Mouse (Mus musculus) heart, postnatal 0 days (tissue): ENCODE measurements around the gene Pmch.

Experiments
- CTCF ChIP-seq: IDR thresholded peaks from 2 replicates; pipeline ENCODE4 v1.5.1; 2016; ENCODE audit warnings: antibody characterized with exemption, control low read depth, low read depth
- EP300 ChIP-seq: IDR thresholded peaks from 2 replicates; pipeline ENCODE4 v1.6.1; 2016; ENCODE audit warnings: antibody characterized with exemption, low read depth

- no peak for TF ChIP-seq CTCF
- no peak for TF ChIP-seq EP300
Observed at GRCm38 (mm10) chr10:88044297-88044696, 46.6 kb upstream of the Pmch start.
